Mouse (Mus musculus) forebrain, embryonic 12.5 days (tissue): ENCODE data around the gene Il16. TPM values are rescaled to one million over a fixed set of nuclear protein-coding genes. Genes with fewer than 3 reads are reported as not detected.
A peak's percentile ranks its signal among the peaks of the same experiment; 100 is the strongest.
"Not testable (repeated sequence)": the region's sequence is repeated elsewhere in the genome, so short reads cannot be mapped to it uniquely, and the experiment has no call there.

Experiments
- ATAC-seq: fragments of 200-750 bp; cut with Nextera tagmentation; 2 replicates; pipeline ENCODE4 v1.8.0; 2017; ENCODE audit warnings: moderate TSS enrichment; ENCODE audit not compliant: low FRiP score
- H3K27ac ChIP-seq: fragments of 300-500 bp; sonication (generic); 2 replicates; pipeline ENCODE4 v1.5.1; 2016; ENCODE audit warnings: mild to moderate bottlenecking
- H3K27me3 ChIP-seq: fragments of 300-500 bp; sonication (generic); 2 replicates; pipeline ENCODE4 v1.6.1; 2016; ENCODE audit warnings: mild to moderate bottlenecking
- H3K36me3 ChIP-seq: fragments of 300-500 bp; sonication (generic); replicated peaks from 2 replicates; pipeline ENCODE4 v1.6.1; 2016; ENCODE audit warnings: mild to moderate bottlenecking
- H3K4me1 ChIP-seq: fragments of 300-500 bp; sonication (generic); 2 replicates; pipeline ENCODE4 v1.6.1; 2016
- H3K4me2 ChIP-seq: fragments of 300-500 bp; sonication (generic); 2 replicates; pipeline ENCODE4 v1.6.1; 2016; ENCODE audit warnings: mild to moderate bottlenecking, moderate library complexity
- H3K4me3 ChIP-seq: fragments of 300-500 bp; sonication (generic); replicated peaks from 2 replicates; pipeline ENCODE4 v1.5.1; 2016; ENCODE audit warnings: mild to moderate bottlenecking
- H3K9ac ChIP-seq: fragments of 300-500 bp; sonication (generic); 2 replicates; pipeline ENCODE4 v1.6.1; 2016; ENCODE audit warnings: mild to moderate bottlenecking
- H3K9me3 ChIP-seq: fragments of 300-500 bp; sonication (generic); 2 replicates; pipeline ENCODE4 v1.6.1; 2016
- WGBS: fragments of 180-500 bp; shearing (Covaris S2); methylation state at CpG from one replicate; pipeline ENCODE4 v1.1.7; 2016; 5-methylcytosine and 5-hydroxymethylcytosine counted together
- polyA plus RNA-seq: library from polyadenylated mRNA; unstranded; fragments of >200 nt; fragmentation: Nextera tagmentation; extraction: Ambion mirVana; gene quantifications from 2 replicates; pipeline ENCODE4 v1.2.1, GENCODE M21; 2016

Il16 gene
- polyA plus RNA-seq, 1 experiment from 2014 or later: 0.95 TPM

DNA sequence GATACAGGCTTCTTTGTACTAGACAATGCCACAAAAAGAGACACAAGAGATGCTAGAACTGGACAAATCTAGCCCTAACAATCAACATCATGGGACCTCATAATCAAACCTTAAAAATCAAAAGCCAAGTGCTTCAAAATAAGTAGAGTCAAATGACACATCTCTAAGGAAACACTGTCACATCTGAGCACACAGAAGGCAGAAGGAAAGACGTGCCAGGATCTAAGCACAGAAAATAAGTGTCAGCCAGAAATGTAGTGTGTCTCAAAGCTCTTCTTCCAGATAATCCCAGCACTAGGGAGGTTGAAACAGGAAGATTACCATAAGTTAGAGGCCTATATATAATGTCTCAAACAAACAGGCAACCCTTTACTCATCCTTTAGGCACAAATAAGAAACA is 31.9 kb downstream of the Il16 start:
- ATAC-seq: no peak
- H3K4me1 ChIP-seq: no peaks in the 10 kb centered on the region
- no peaks in the 10 kb centered on the region for H3K36me3 ChIP-seq
- H3K4me2 ChIP-seq: no peak overlapping the region
- no peak overlapping the region for H3K27ac ChIP-seq
- H3K27me3 ChIP-seq: no peaks in the 10 kb centered on the region
- H3K4me3 ChIP-seq: no peak overlapping the region
- WGBS: 90% methylated on average over 1 of the region's 1 CpGs
- H3K9me3 ChIP-seq: no peaks in the 10 kb centered on the region
- no peak overlapping the region for H3K9ac ChIP-seq

DNA sequence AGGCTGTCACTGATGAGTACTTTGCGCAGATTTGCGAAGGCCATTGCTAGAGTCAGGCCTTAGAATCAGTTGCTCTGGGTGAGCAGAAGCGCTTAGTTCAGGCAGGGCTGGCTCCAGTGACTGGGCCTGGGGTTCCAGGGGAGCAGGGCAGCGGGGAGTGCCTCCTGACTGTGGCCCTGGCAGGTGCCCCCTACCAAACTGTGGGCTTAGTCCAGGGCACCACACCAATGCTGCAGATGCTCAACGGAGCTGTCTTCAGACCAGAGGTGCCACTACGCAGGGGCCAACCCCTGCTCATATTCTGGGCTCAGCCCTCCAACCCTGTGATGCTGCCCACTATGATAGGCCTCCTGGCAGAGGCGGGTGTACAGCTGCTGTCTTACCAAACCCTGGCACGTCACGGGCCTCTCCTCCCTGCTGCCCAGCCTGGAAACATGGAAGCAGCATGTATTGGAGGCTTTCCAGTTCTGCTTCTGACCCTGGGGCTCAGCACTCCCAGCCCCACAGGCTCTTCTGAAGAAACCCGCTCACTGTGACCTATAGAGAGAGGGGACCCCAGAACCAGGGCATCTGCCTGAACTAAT is 33.8 kb downstream of the Il16 start:
- H3K27ac ChIP-seq, H3K4me1 ChIP-seq, H3K36me3 ChIP-seq, ATAC-seq, H3K4me2 ChIP-seq, H3K4me3 ChIP-seq, H3K27me3 ChIP-seq, H3K9ac ChIP-seq, H3K9me3 ChIP-seq: not testable (repeated sequence)
- WGBS: 88% methylated on average over 10 of the region's 10 CpGs

DNA sequence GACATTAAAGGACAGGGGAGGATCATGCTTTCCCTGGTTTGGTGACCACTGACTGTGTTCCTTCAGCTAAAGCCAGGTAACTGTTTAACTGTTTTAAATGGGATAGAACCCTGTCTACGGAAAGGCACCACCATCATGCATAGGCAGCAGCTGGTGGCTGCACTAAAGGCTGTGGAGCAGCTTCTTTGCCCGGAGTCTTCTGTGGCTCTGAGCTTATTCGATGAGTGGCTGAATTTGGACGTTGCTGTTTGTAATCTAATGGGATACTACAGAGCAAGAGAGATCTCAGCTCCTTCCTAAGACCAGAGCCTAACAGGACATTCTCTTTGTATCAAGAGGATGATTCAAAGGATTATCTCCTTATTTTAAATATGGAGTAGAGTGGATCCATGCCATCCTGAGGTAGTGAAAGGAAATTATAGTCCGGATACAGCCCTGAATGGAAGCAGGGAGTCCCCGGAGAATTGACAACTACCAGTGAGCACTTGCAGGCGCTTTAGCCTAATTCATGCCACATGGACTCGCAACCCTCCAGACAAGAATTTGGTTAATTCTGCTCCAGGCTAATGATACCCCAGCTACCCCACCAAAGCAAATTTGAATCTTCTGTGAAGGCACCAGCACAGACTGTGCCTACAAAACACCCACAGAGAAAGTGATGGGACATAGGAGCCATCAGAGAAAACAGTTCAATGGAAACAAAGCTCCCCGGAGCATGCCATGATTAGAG is 42.3 kb downstream of the Il16 start:
- Histone ChIP-seq H3K9ac (no peak overlapping the region), H3K9me3 (no peaks in the 10 kb centered on the region), H3K4me1 (peaks cover 5% of the 10 kb centered on the region), H3K4me3 (no peak overlapping the region), H3K27me3 (no peaks in the 10 kb centered on the region), H3K27ac (no peak overlapping the region), H3K36me3 (no peaks in the 10 kb centered on the region), H3K4me2 (no peak overlapping the region)
- WGBS: 68% methylated on average over 9 of the region's 9 CpGs
- no peak for ATAC-seq

DNA sequence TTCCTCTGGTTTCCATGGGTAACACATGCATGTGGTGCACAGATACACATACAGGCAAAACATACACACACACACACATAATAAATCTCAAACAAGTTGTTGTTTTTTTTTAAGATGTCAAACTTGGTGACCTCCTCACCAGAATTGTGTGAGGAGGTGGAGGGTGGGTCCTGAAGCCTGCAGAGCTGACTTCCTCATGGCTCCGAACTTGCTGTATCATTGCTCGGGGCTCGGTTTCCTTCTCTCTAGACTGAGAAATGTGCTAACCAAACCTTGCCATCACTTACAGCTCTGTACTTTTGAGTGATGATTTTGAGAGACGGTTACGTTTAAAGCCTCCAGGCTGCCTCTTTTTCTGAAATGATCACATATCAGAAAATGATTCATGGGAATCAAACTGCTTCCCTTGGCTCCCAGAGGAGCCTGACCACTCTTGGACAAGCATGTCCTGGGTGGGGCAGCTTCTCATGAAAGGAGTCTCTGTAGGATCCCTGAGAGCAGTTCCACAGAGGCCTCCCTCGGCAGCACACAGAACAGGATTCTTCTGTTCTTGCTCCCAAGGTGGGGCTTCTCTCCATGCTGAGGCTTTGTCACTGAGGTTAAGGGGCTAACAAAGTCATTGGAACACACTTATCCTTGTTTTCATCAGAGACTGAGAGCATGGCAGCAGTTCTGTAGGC is 46.3 kb downstream of the Il16 start:
- no peak overlapping the region for H3K4me2 ChIP-seq
- no peak overlapping the region for H3K9ac ChIP-seq
- no peaks in the 10 kb centered on the region for H3K27me3 ChIP-seq
- no peak overlapping the region for H3K27ac ChIP-seq
- H3K36me3 ChIP-seq: no peaks in the 10 kb centered on the region
- 84% methylated on average over 6 of the region's 6 CpGs for WGBS
- H3K4me1 ChIP-seq: peaks cover 5% of the 10 kb centered on the region
- ATAC-seq: no peak
- no peaks in the 10 kb centered on the region for H3K9me3 ChIP-seq
- no peak overlapping the region for H3K4me3 ChIP-seq

DNA sequence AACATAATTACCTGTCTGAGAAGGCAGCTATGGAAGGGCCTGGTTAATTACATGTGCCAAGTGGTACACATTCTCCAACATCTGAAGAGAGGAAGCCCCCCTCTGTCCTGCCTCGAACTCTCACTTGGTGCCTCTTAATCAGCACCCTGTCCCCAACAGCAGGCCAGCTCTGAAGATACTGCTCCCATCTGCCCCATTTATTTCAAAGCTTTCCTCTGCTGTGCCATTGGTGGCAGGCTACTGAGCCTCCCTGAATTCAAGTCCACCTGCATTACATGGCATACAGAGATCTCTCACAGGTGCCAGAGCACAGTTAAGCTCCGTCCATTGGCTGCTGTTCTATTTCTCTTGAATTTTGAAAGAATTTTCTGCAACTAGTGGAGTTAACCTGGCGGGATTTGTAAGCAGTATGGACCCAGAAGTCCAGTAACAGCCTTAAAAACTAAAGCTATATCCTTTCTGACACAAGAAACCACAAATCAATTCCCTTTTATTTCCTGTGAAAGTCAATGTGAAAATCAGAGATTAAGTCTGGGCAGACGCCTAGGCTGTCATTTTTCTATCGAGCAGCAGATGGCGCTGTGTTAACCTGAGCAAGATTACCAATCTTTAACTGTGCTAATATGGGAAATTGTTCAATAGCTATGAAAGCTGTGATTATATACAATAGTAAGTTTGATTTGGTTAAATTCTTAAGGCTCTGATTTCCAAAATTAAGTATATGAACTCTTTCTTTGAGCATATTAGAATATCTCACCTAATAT is 49.9 kb downstream of the Il16 start:
- Histone ChIP-seq H3K9ac (no peak overlapping the region), H3K27me3 (no peaks in the 10 kb centered on the region), H3K36me3 (no peaks in the 10 kb centered on the region), H3K4me1 (no peaks in the 10 kb centered on the region), H3K4me3 (no peak overlapping the region), H3K4me2 (no peak overlapping the region), H3K9me3 (no peaks in the 10 kb centered on the region), H3K27ac (no peak overlapping the region)
- whole genome bisulfite sequencing: 31% methylated on average over 6 of the region's 6 CpGs
- 0 out of 2 replicates have a peak, but pooled peaks have one; percentile 33 for ATAC-seq

DNA sequence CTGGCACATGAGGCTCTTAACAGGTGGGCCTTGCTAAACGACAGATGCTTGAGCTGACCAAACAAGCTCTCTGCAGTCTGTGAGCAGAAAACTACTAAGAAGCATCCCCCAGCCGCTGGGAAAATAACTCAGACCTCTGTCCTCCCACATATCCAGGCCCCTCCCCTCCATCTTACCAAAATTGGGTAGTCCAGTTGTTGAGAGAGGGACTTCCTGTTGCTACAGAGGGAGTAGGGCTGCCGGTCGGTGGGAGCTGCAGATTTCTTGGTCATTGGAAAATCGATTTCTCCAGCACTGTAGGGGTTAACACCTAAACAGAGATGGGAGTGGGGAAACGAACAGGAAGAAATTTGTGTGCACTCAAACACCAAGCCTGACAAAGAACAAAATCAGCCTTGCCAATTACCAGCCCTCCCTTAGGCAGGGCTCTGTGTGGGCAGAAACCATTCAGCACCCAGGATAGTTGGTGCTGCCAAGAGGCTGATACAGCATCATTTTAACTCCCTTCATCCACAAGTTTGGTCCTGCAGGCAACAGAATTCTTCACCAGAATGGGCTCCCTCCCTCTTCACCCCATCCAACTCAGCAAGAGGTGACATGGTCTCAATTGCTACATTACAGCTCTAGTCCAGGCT is 62.8 kb downstream of the Il16 start:
- no peak overlapping the region for H3K9ac ChIP-seq
- H3K27ac ChIP-seq: no peak overlapping the region
- WGBS: 54% methylated on average over 6 of the region's 6 CpGs
- no peak overlapping the region for H3K4me3 ChIP-seq
- no peak overlapping the region for H3K4me2 ChIP-seq
- H3K9me3 ChIP-seq: no peaks in the 10 kb centered on the region
- no peaks in the 10 kb centered on the region for H3K36me3 ChIP-seq
- no peak for ATAC-seq
- H3K27me3 ChIP-seq: no peaks in the 10 kb centered on the region
- no peaks in the 10 kb centered on the region; the same call in 1 of the 2 replicates for H3K4me1 ChIP-seq

DNA sequence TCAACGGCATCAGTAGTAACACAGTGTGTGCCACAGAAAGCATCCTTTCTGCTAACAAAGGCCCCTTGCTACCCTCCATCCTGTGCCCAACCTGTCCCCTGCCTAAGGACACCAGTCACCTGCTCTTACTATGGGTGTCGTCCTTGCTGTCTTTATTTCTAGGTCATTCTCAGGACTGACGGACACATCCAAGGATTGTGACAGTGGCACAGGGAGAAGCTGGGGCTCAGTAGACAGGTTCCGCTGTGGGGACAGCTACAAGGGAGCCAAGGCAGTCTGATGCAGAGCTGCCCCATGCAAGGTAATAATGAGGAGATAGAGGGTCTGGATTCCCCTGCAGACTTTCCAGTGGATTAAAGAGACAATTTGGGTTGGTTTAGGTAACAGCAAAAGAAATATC is 67.0 kb downstream of the Il16 start:
- no peak for ATAC-seq
- no peak overlapping the region for H3K27ac ChIP-seq
- H3K4me3 ChIP-seq: no peak overlapping the region
- no peaks in the 10 kb centered on the region for H3K36me3 ChIP-seq
- no peaks in the 10 kb centered on the region for H3K9me3 ChIP-seq
- H3K27me3 ChIP-seq: no peaks in the 10 kb centered on the region
- H3K4me1 ChIP-seq: no peaks in the 10 kb centered on the region; the same call in 1 of the 2 replicates
- H3K9ac ChIP-seq: no peak overlapping the region
- H3K4me2 ChIP-seq: no peak overlapping the region
- 92% methylated on average over 4 of the region's 4 CpGs for WGBS

DNA sequence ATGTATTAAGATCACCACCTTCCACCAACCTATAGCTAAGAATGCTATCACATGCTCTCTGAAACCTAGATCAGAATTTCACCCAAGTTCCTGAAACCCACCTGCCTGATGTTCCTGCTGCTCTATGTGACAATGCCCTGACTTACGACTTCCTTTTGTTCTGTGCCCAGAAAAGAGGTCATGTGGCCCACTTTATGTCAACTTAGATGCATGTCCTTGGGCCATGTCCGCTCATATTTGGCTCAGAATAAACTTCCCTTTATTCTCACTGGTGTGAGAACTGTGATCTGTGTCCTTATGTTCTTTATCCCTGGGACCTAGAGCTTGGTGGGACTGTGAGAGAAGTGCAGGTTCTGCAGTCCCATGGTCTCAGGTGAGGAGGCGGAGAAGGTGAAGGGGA is 68.2 kb downstream of the Il16 start:
- Histone ChIP-seq H3K4me2 (no peak overlapping the region), H3K4me3 (no peak overlapping the region), H3K36me3 (no peaks in the 10 kb centered on the region), H3K27ac (no peak overlapping the region), H3K27me3 (no peaks in the 10 kb centered on the region), H3K9me3 (no peaks in the 10 kb centered on the region), H3K4me1 (no peaks in the 10 kb centered on the region), H3K9ac (no peak overlapping the region)
- 85% methylated on average over 3 of the region's 3 CpGs for WGBS
- ATAC-seq: no peak

DNA sequence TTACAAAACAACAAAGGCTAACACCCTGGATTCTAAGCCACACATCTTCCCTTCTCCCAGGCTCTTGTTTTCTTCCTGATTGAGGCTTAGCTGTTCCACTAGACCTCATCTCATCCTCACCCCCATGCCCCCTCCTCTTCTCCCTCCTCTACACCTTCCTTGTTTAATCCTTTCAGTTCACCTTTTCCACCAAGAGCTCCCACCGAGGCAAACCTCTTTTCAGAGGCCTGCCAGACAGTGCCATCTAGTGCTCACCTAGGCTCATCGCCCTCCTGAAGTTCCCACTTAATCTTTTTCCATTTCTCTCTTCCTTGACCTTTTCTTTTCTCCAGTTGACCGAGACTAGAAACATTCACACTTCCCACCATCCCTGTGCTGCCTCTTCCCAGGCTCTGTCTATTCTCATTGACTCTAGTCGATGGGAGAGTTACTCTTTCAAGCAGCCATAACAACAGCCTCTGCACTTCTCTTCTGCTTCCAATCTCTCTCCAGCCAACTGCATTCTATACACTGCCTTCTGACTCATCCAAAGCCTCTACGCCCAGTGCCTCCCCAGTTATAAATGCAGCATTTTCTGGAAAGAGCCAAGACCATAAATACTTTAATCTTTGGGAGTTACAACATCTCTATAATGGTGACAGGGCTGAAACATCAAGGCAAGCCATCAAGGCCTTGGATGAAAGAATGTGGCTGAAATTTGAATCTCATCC is 69.8 kb downstream of the Il16 start:
- H3K4me2 ChIP-seq: no peak overlapping the region
- H3K4me1 ChIP-seq: no peaks in the 10 kb centered on the region
- H3K36me3 ChIP-seq: no peaks in the 10 kb centered on the region
- no peaks in the 10 kb centered on the region for H3K27me3 ChIP-seq
- H3K4me3 ChIP-seq: no peak overlapping the region
- 37% methylated on average over 5 of the region's 5 CpGs for WGBS
- ATAC-seq: no peak
- no peaks in the 10 kb centered on the region for H3K9me3 ChIP-seq
- no peak overlapping the region for H3K27ac ChIP-seq
- H3K9ac ChIP-seq: no peak overlapping the region

DNA sequence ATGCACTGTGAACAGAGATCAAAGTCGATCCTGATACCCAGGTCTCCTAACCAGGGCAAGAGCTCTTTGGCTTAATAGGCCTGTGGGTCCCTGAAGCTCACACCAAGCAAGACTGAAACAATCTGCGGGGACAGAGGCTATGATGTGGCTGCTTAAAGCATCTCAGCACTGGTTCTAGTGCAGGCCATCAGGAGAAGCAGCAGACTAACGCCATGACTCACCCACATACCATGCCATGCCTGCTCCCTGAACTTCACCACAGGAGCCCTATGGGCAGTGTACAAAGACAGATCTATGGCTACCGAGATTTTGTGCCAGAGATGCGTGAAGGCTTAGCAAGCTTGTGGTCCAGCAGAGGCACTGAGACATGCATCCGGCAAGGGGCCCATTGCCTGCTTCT is 74.0 kb downstream of the Il16 start:
- Histone ChIP-seq H3K4me3 (no peak overlapping the region), H3K9me3 (no peaks in the 10 kb centered on the region), H3K9ac (no peak overlapping the region), H3K36me3 (no peaks in the 10 kb centered on the region), H3K27me3 (no peaks in the 10 kb centered on the region), H3K27ac (no peak overlapping the region), H3K4me2 (no peak overlapping the region), H3K4me1 (no peaks in the 10 kb centered on the region)
- 91% methylated on average over 6 of the region's 6 CpGs for WGBS
- no peak for ATAC-seq

DNA sequence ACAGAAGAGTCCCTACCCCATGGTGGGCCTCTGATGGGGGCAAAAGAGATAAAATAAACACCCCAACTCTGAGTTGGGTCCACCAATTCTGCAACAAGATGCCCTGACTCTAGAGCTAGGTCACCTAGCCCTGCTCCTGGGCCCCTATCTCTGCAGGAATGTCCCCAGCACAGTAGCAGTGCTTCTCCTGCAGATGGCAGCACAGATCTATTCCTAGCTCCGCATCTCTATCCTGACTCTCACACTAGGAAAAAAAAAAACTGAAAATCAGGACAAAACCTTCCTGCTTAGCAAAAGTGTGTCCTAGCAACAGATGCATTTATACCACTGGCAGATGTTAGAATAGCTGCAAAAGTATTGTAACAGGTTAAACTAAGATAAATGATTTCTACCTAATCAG is 76.8 kb downstream of the Il16 start:
- peak; percentile 61; the same call in 1 of the 2 replicates for ATAC-seq
- Histone ChIP-seq H3K27ac (no peak overlapping the region), H3K9me3 (no peaks in the 10 kb centered on the region), H3K4me3 (no peak overlapping the region), H3K36me3 (no peaks in the 10 kb centered on the region), H3K4me2 (no peak overlapping the region), H3K27me3 (no peaks in the 10 kb centered on the region), H3K9ac (no peak overlapping the region), H3K4me1 (no peaks in the 10 kb centered on the region)
- WGBS: 23% methylated on average over 1 of the region's 1 CpGs
